Mouse (Mus musculus): Measurements from ENCODE around the gene Xpa.

- TF ChIP-seq CTCF (IDR thresholded peaks at IDR 0.05; ENCODE audit: borderline replicate concordance, control insufficient read depth, extremely low read depth, insufficient read depth, low read length, poor library complexity) = no peak
- no peak for TF ChIP-seq POLR2A (IDR thresholded peaks at IDR 0.05; ENCODE audit: control insufficient read depth, extremely low read depth, insufficient read depth, low read length, poor library complexity)
These were observed 75.3 kb downstream of the Xpa start for GRCm38 (mm10) chr4:46120767-46121166.
